Mouse (Mus musculus) cerebellum, adult 8-10 months (tissue): ENCODE results near the gene Lrrn4cl.
"Not testable (repeated sequence)": the region's sequence is repeated elsewhere in the genome, so short reads cannot be mapped to it uniquely, and the experiment has no call there.

Source experiments
- DNase-seq: peaks from one replicate; pipeline ENCODE4 v3.0.0; 2022

The Lrrn4cl gene

GRCm38 (mm10) chr19:8839103-8839907, 11.3 kb upstream of the Lrrn4cl start, which contains the start of gene Gng3:
Gene Gng3 (minus strand): TSS chr19:8839194.
- DNase-seq, result peak; percentile 87

DNA sequence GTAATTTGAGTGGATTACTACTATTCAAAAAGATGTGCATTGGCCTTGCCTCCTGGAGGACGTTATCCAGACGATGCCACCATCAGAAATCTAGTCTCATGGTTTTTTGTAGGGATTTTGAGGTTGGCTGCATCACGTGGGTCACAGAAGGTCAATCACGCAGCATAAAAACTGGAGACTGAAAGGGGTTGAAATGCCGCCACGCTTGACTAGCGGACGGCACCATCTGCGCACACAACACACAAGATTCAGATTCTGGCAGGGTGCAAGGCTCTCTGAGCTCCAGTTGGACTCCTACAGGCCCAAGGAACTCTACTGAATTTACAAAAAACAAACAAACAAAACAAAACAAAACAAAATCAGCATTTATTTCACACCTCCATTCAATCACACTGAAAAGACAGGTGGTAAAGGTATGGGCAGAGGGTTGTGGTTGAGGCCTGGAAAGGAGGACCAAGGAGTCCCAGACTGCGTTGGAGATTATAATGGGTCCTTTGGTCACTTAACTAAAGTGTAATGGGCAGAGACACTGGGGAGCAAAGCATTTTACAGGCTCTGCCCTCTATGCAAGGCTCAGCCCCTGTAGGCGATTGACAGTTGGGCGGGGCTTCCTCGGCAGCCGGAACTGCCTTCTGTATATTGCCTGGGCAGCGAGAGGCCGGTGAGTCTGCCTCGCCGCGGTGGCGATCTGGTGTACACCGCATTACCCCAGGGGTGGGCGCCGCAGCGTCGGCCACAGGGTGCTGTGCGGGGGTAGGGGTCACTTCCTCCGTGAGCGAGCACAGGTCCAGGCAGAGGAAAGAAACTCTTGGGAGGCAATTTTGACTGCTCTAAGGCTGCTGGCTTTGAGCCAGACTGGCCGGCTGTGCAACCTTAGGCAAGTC, 10.4 kb upstream of the Lrrn4cl start:
- DNase-seq, result peak; percentile 81

GRCm38 (mm10) chr19:8841012-8841411, 9.6 kb upstream of the Lrrn4cl start:
- peak; percentile 48 for DNase-seq

GRCm38 (mm10) chr19:8842961-8843360, 7.6 kb upstream of the Lrrn4cl start:
- no peak for DNase-seq

GRCm38 (mm10) chr19:8844371-8845129, 6.0 kb upstream of the Lrrn4cl start:
- DNase-seq, result peak; percentile 78

DNA sequence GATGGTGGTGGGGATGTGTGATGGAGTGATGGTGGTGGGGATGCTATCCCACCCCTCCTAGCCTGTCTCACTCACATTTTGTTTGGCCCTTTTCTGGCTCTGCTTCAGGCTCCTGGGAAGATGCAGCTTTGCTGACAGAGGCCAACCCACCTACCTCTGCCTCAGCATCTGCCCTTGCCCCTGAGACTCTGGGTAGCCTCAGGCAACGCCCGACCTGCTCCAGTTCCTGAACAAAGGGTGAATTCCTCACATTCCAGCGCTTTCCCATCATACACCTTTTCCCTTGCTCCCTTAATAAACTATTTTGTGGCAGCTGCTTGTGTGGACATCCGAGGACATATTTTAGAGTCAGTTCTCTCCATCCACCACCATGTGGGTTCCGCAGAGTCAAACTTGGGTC, 2.2 kb upstream of the Lrrn4cl start:
- no peak for DNase-seq

DNA sequence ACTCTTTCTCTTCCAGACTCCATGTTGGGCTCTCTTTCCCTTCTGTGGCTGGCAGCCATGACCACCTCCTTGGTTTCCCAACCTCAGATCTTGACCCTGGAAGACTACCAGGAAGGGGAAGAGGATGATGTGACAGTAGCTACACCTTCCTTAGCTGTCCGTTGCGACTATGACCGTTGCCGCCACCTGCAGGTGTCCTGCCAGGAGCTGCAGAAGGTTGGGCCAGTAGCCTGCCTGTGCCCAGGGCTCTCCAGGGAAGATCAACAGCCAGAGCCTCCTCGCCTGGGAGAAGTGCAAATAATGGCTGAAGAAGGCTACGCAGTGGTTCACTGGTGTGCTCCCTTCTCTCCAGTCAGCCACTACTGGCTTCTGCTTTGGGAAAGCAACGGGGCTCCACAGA, 1.1 kb downstream of the Lrrn4cl start:
- no peak for DNase-seq

GRCm38 (mm10) chr19:8852236-8852928, 1.8 kb downstream of the Lrrn4cl start:
- no peak for DNase-seq

GRCm38 (mm10) chr19:8853117-8853516, 2.5 kb downstream of the Lrrn4cl start:
- DNase-seq, result no peak

DNA sequence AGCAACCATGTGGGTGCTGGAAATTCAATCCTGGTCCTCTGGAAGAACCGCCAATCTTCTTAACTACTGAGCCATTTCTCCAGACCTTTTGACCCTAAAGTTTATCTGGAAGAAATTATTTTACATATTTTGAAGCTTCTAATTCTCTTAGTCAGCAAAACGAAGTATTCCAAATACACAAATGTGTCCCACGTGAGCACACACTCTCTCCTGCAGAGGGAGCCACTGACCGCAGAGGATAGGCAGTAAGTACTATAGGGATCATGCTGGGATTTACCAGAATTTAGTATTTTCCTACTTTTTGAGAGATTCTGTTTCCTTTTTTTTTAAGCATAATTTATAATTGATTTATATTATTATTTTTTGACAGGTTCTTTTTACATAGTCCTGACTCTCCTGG, 7.1 kb downstream of the Lrrn4cl start:
- no peak for DNase-seq

DNA sequence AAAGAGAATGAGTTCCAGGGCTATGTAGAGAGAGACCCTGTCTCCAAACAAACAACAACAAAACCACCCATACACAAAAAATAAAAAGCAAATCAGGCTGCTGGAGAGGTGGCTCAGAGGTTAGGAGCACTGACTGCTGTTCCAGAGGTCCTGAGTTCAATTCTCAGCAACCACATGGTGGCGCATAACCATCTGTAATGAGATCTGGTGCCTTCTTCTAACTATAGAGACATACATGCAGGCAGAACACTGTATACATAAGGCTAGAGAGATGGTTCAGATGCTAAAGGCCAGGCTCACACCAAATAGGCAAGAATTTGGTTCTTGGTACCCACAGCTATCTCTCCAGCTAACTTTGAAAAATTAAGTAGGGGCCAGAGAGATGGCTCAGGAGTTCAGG, 8.4 kb downstream of the Lrrn4cl start:
- DNase-seq, result no peak

- no peak for DNase-seq
Observed at GRCm38 (mm10) chr19:8864265-8864664, 13.7 kb downstream of the Lrrn4cl start.

DNA sequence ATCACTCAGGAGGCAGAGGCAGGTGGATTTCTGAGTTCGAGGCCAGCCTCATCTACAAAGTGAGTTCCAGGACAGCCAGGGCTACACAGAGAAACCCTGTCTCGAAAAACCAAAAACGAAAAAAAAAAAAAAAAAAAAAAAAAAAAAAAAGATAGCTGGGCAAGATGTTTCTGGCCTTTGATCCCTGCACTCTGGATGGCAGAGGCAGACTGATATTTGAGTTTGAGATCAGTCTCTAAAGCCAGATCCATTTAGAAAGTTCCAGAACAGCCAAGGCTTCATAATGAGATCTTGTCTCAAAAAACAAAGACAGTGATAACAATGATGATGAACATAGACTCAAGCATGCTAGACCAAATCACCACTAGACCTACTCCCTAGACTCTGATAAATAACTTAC, 19.8 kb downstream of the Lrrn4cl start:
- DNase-seq, result not testable (repeated sequence)

DNA sequence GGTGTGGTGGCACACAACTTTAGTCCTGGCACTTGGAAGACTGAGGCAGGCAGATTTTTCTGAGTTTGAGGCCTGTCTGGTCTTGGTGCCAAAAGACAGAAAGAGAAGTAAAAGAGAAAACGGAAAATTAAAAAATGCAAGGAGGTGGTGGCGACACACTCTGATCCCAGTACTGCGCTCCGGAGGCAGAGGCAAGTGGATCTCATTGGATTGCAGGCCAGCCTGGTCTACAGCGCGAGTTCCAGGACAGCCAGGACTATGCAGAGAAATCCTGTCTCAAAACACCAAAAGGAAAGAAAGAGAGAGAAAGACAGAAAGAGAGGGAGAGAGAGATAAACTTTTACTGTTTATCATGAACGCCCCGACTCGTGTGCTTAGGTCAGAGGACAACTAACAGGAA, 20.3 kb downstream of the Lrrn4cl start:
- no peak for DNase-seq

DNA sequence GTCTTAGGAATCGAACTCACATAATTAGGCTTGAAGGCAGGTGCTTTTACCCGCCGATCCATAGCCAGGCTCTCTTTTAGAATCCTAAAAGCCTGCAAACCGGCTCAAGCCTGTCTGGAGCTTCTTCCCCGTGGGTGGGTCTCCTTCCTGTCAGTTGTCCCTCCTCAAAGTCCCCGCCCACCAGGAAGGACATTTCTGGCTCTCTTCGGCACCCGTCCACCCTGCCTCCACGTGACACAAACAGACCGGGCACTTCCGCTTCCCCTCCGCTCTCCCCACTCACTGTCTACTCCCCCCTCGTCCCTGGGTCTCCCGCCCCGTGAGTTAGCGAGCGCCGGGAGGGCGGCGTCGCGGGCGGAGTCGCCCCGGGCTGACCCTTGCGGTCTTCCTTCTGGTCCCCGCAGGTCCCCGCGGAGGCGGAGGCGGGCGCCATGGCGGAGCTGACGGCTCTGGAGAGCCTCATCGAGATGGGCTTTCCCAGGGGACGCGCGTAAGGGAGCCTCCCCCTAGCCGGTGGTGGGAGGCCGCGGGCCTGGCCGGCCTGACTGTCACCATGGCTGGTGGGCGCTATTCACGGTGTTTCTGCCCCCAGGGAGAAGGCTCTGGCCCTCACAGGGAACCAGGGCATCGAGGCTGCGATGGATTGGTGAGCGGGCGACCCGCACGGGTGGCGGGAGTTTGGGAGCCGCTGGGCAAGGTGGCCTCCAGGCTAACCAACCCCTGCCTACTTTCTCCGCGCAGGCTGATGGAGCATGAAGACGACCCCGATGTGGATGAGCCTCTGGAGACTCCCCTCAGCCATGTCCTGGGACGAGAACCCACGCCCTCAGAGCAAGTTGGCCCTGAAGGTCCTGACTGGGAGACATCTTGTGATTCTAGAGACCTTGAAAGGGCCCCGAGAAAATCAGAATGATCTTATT, 21.0 kb downstream of the Lrrn4cl start, which contains the start of gene Ubxn1:
Gene Ubxn1, plus strand, starts transcription at position 230 of the 920 bp plus-strand sequence.
- DNase-seq, result peak; percentile 95

DNA sequence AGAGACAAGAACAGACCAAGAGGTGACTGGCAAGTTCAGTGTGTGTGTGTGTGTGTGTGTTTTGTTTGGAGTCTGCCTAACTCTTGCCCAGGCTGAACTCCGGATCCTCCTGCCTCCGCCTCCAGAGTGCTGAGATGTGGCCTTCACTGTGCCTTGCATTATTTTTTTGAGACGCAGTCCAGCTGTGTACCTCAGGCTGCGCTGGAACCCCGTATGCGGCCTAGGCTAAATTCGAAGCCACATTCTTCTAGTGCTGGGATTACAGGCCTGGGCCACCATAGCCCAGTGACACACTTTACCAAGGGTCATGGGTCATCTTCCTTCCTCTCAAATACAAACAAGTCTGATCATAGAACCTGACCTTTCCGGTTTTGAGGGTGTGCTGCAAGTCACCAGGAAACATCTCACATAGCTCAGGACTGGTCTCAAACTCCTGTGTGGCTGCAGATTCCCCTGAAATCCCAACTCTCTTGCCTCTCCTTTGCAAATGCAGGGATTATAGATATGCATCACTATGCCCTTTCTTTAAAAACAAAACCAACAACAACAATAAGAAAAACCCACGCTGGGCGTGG, 21.8 kb downstream of the Lrrn4cl start:
- DNase-seq, result no peak

DNA sequence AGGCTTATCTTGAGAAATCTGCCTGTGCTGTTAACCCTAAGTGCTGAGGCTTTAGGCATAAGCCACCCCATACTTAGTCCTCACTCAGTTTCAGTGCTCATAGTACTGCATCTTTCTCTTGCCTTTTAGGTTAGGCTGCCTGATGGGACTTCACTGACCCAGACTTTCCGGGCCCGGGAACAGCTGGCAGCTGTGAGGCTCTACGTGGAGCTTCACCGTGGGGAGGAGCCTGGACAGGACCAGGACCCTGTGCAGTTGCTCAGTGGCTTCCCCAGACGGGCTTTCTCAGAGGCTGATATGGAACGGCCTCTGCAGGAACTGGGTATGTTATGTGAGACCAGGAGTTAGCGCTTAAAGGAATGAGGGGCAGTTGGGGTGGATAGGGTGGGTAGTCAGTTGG, 24.5 kb downstream of the Lrrn4cl start:
- no peak for DNase-seq

GRCm38 (mm10) chr19:8880311-8881033, 29.9 kb downstream of the Lrrn4cl start, which contains the start of gene Uqcc3:
Gene Uqcc3 (minus strand): TSS chr19:8880923.
- DNase-seq, result peak; percentile 86

DNA sequence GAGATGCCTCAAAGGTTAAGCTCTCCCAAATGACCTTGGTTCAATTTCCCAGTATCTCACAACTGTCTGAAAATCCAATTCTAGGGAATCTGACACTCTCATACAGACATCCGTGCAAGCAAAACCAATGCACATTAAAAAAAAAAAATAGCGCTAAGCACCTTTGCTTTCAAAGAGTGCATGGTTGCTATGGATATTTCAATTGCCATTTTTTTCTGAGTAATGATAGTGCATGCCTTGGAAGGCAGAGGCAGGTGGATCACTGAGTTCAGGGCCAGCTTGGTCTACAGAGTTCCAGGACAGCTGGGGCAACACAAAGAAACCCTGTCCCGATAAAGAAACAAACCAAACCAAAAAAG, 30.4 kb downstream of the Lrrn4cl start:
- no peak for DNase-seq

GRCm38 (mm10) chr19:8883616-8884015, 33.0 kb downstream of the Lrrn4cl start, which contains the start of the genes Lbhd1 and Gm49403:
Gene Lbhd1 (plus strand): TSS chr19:8883732.
Gene Gm49403 (plus strand): TSS chr19:8883930.
- no peak for DNase-seq
